Mouse (Mus musculus): ENCODE measurements around the gene Bicc1. TPM values are rescaled to one million over a fixed set of nuclear protein-coding genes. Genes with fewer than 3 reads are reported as not detected.

Gene Bicc1
- polyA plus RNA-seq, 1 experiment from 2014 or later = 3.5 TPM

- Histone ChIP-seq H3K4me2 (ENCODE audit: low read depth, low read length) (no peak overlapping the region), H3K4me3 (ENCODE audit: low read depth, low read length) (no peak overlapping the region), H3K4me1 (ENCODE audit: control insufficient read depth, low read depth, low read length) (no peaks in the 10 kb centered on the region), H3K9ac (ENCODE audit: low read depth, low read length) (no peak overlapping the region), H3K9me3 (replicated peaks; ENCODE audit: control insufficient read depth, low read length) (no peaks in the 10 kb centered on the region; the same call in 1 of the 2 replicates), H3K27me3 (ENCODE audit: control insufficient read depth, insufficient read depth, low read depth, low read length) (no peaks in the 10 kb centered on the region), H3K36me3 (ENCODE audit: control insufficient read depth, insufficient read depth) (no peaks in the 10 kb centered on the region), H3K27ac (ENCODE audit: low read length) (no peak overlapping the region)
- WGBS (ENCODE audit: insufficient replicate concordance) = 67% methylated on average over 7 of the region's 7 CpGs
- no peak for ATAC-seq (ENCODE audit: low read depth)
Measured at GRCm38 (mm10) chr10:71036484-71036883, 123.0 kb downstream of the Bicc1 start.

DNA sequence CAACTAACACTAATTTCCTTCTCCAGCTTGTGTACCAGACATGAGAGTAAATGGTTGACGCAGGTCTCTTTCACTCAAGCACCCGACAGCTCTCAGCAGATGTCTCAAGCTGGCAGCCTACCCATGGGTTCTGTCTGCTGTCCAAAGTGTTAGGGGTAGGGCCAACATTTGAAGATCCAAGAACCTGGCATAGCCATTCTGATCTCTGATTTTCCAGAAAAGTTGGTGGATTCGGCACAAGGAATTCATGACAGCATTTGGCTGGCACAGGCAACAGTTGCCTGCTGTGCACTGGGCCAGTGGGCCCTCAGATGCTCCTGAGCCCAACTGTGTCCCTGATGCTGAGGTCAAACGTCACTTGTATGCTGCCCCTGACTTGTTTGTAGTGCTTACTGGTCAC lies 130.5 kb downstream of the Bicc1 start:
- H3K27me3 ChIP-seq (ENCODE audit: control insufficient read depth, insufficient read depth, low read depth, low read length) = no peaks in the 10 kb centered on the region
- WGBS (ENCODE audit: insufficient replicate concordance) = 60% methylated on average over 4 of the region's 4 CpGs
- no peak overlapping the region for H3K4me3 ChIP-seq (ENCODE audit: low read depth, low read length)
- H3K4me2 ChIP-seq (ENCODE audit: low read depth, low read length) = no peak overlapping the region
- H3K9ac ChIP-seq (ENCODE audit: low read depth, low read length) = no peak overlapping the region
- H3K36me3 ChIP-seq (ENCODE audit: control insufficient read depth, insufficient read depth) = no peaks in the 10 kb centered on the region
- no peaks in the 10 kb centered on the region for H3K4me1 ChIP-seq (ENCODE audit: control insufficient read depth, low read depth, low read length)
- no peaks in the 10 kb centered on the region; the same call in 1 of the 2 replicates for H3K9me3 ChIP-seq (replicated peaks; ENCODE audit: control insufficient read depth, low read length)
- H3K27ac ChIP-seq (ENCODE audit: low read length) = no peak overlapping the region
- ATAC-seq (ENCODE audit: low read depth) = no peak

DNA sequence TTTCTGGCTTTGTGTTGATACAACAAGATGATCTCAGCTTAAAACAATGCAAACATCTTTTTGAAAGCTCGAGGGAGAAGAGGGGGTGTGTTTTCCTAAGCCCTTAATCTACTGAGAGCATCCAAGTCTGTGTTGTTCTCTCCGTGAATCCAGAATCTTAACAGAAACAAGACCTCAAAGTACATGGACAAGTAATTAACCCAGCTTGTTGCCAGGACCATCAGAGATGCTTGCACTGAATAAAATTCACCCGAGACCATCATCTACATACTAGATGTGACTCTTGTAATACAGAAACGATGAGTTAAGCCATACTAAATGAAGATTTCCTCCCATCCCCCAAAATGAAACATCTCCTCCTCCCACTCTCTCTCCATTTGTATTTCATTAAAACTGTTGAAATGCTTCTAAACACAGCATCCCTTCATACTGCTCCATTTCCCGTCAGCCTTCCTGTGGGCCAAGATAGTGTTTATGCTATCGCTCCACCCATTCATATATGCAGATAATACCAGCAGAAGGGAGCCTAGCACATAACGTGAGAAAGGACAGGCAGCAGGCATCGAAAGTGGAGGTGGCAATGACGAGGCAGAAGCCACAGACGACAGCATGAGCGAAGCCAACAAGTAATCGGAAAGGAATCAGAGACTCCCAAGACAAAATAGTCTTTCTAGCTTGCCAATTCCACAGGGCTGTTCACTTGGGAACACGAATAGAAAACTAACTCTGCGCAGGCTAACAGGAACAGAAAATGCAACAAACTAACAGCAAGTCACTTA lies 131.2 kb downstream of the Bicc1 start:
- 57% methylated on average over 14 of the region's 14 CpGs for WGBS (ENCODE audit: insufficient replicate concordance)
- no peak for ATAC-seq (ENCODE audit: low read depth)
- no peaks in the 10 kb centered on the region for H3K27me3 ChIP-seq (ENCODE audit: control insufficient read depth, insufficient read depth, low read depth, low read length)
- no peak overlapping the region for H3K27ac ChIP-seq (ENCODE audit: low read length)
- H3K4me2 ChIP-seq (ENCODE audit: low read depth, low read length) = no peak overlapping the region
- H3K9ac ChIP-seq (ENCODE audit: low read depth, low read length) = no peak overlapping the region
- no peaks in the 10 kb centered on the region; the same call in 1 of the 2 replicates for H3K9me3 ChIP-seq (replicated peaks; ENCODE audit: control insufficient read depth, low read length)
- H3K36me3 ChIP-seq (ENCODE audit: control insufficient read depth, insufficient read depth) = no peaks in the 10 kb centered on the region
- H3K4me3 ChIP-seq (ENCODE audit: low read depth, low read length) = no peak overlapping the region
- no peaks in the 10 kb centered on the region for H3K4me1 ChIP-seq (ENCODE audit: control insufficient read depth, low read depth, low read length)

DNA sequence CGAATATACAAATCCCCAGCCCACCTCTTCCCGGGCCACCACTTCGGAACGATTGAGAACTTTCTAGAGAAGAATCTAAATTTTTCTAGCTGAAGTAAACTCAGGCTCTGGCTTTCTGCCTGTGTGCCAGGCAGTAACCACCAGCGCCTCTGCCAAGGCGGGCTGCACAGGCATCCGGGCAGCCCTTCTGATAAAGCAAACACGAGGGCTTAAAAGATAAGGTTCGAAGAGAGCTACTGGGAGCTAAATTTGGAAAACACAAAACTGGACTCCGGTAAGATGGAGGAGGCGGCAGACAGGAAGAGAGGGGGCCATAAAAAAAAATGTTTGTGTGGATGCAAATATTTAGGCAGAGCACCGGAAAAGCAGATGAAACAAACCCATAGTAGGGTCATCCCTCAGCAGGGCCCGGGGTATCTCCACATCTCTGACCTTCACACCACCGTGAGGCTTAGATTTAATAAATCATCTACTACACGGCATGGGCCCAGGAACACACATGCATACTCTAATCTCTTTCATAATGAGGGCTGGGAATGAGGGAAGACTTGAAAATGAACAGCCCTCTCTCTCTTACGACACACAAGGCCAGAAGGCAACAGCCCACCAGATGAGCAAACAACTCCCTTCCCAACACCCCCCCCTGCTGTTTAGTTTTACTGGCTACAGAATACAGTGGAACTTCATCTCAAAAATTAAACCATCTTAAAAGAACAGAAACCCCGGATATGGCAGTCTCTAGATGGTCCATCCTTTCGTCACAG lies 134.2 kb downstream of the Bicc1 start:
- peak; percentile 16; the same call in 1 of the 2 replicates for ATAC-seq (ENCODE audit: low read depth)
- no peak overlapping the region for H3K9ac ChIP-seq (ENCODE audit: low read depth, low read length)
- no peaks in the 10 kb centered on the region for H3K27me3 ChIP-seq (ENCODE audit: control insufficient read depth, insufficient read depth, low read depth, low read length)
- 57% methylated on average over 18 of the region's 18 CpGs for WGBS (ENCODE audit: insufficient replicate concordance)
- H3K27ac ChIP-seq (ENCODE audit: low read length) = no peak overlapping the region
- no peaks in the 10 kb centered on the region for H3K4me1 ChIP-seq (ENCODE audit: control insufficient read depth, low read depth, low read length)
- H3K36me3 ChIP-seq (ENCODE audit: control insufficient read depth, insufficient read depth) = no peaks in the 10 kb centered on the region
- H3K4me2 ChIP-seq (ENCODE audit: low read depth, low read length) = no peak overlapping the region
- no peaks in the 10 kb centered on the region for H3K9me3 ChIP-seq (replicated peaks; ENCODE audit: control insufficient read depth, low read length)
- H3K4me3 ChIP-seq (ENCODE audit: low read depth, low read length) = no peak overlapping the region

GRCm38 (mm10) chr10:71024681-71025080 lies 134.8 kb downstream of the Bicc1 start:
- Histone ChIP-seq H3K9me3 (replicated peaks; ENCODE audit: control insufficient read depth, low read length) (no peaks in the 10 kb centered on the region), H3K4me1 (ENCODE audit: control insufficient read depth, low read depth, low read length) (no peaks in the 10 kb centered on the region), H3K4me3 (ENCODE audit: low read depth, low read length) (no peak overlapping the region), H3K36me3 (ENCODE audit: control insufficient read depth, insufficient read depth) (no peaks in the 10 kb centered on the region), H3K27me3 (ENCODE audit: control insufficient read depth, insufficient read depth, low read depth, low read length) (no peaks in the 10 kb centered on the region), H3K4me2 (ENCODE audit: low read depth, low read length) (no peak overlapping the region), H3K27ac (ENCODE audit: low read length) (peak overlapping the region; percentile 13; the same call in 1 of the 2 replicates), H3K9ac (ENCODE audit: low read depth, low read length) (no peak overlapping the region)
- no peak for ATAC-seq (ENCODE audit: low read depth)
- 56% methylated on average over 9 of the region's 9 CpGs for WGBS (ENCODE audit: insufficient replicate concordance)

- H3K9me3 ChIP-seq (replicated peaks; ENCODE audit: control insufficient read depth, low read length) = no peaks in the 10 kb centered on the region
- H3K9ac ChIP-seq (ENCODE audit: low read depth, low read length) = no peak overlapping the region
- no peaks in the 10 kb centered on the region for H3K36me3 ChIP-seq (ENCODE audit: control insufficient read depth, insufficient read depth)
- H3K4me3 ChIP-seq (ENCODE audit: low read depth, low read length) = no peak overlapping the region
- no peaks in the 10 kb centered on the region for H3K4me1 ChIP-seq (ENCODE audit: control insufficient read depth, low read depth, low read length)
- no peaks in the 10 kb centered on the region for H3K27me3 ChIP-seq (ENCODE audit: control insufficient read depth, insufficient read depth, low read depth, low read length)
- H3K27ac ChIP-seq (ENCODE audit: low read length) = no peak overlapping the region
- H3K4me2 ChIP-seq (ENCODE audit: low read depth, low read length) = no peak overlapping the region
- 43% methylated on average over 3 of the region's 3 CpGs for WGBS (ENCODE audit: insufficient replicate concordance)
- no peak for ATAC-seq (ENCODE audit: low read depth)
Measured at GRCm38 (mm10) chr10:71023471-71023870, 136.0 kb downstream of the Bicc1 start.

GRCm38 (mm10) chr10:71020459-71020858 lies 139.0 kb downstream of the Bicc1 start:
- no peaks in the 10 kb centered on the region for H3K27me3 ChIP-seq (ENCODE audit: control insufficient read depth, insufficient read depth, low read depth, low read length)
- no peak overlapping the region for H3K27ac ChIP-seq (ENCODE audit: low read length)
- ATAC-seq (ENCODE audit: low read depth) = no peak
- no peaks in the 10 kb centered on the region for H3K4me1 ChIP-seq (ENCODE audit: control insufficient read depth, low read depth, low read length)
- no peak overlapping the region for H3K4me3 ChIP-seq (ENCODE audit: low read depth, low read length)
- no peak overlapping the region for H3K9ac ChIP-seq (ENCODE audit: low read depth, low read length)
- no peaks in the 10 kb centered on the region for H3K36me3 ChIP-seq (ENCODE audit: control insufficient read depth, insufficient read depth)
- H3K4me2 ChIP-seq (ENCODE audit: low read depth, low read length) = no peak overlapping the region
- WGBS (ENCODE audit: insufficient replicate concordance) = 62% methylated on average over 5 of the region's 5 CpGs
- no peaks in the 10 kb centered on the region for H3K9me3 ChIP-seq (replicated peaks; ENCODE audit: control insufficient read depth, low read length)

DNA sequence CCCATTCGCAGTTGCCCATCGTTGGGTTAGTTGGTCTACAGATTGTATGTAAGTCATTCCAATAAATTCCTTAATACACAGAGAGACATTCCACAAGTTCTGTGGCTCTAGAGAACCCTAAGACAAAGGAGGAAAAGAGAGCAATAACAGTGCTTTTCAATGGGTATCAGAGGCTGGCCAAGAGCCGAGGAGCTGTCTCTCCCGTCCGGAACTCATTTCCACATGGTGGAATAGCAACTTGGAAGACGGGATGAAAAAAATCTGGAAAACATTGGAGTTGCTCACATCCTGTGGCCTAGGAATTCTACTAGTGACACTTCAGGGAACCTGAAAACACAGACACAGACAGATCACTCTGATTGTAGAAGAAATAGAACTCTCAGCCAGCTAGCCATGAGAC lies 139.7 kb downstream of the Bicc1 start:
- Histone ChIP-seq H3K27me3 (ENCODE audit: control insufficient read depth, insufficient read depth, low read depth, low read length) (no peaks in the 10 kb centered on the region), H3K4me2 (ENCODE audit: low read depth, low read length) (no peak overlapping the region), H3K4me3 (ENCODE audit: low read depth, low read length) (no peak overlapping the region), H3K4me1 (ENCODE audit: control insufficient read depth, low read depth, low read length) (no peaks in the 10 kb centered on the region), H3K9me3 (replicated peaks; ENCODE audit: control insufficient read depth, low read length) (no peaks in the 10 kb centered on the region), H3K27ac (ENCODE audit: low read length) (no peak overlapping the region), H3K9ac (ENCODE audit: low read depth, low read length) (no peak overlapping the region), H3K36me3 (ENCODE audit: control insufficient read depth, insufficient read depth) (no peaks in the 10 kb centered on the region)
- ATAC-seq (ENCODE audit: low read depth) = no peak
- WGBS (ENCODE audit: insufficient replicate concordance) = 80% methylated on average over 6 of the region's 6 CpGs
